Mouse (Mus musculus) heart, embryonic 13.5 days (tissue): ENCODE measurements around the gene Rabgap1l. TPM values are rescaled to one million over a fixed set of nuclear protein-coding genes. Genes with fewer than 3 reads are reported as not detected.
A peak's percentile ranks its signal among the peaks of the same experiment; 100 is the strongest.
"Not testable (repeated sequence)": the region's sequence is repeated elsewhere in the genome, so short reads cannot be mapped to it uniquely, and the experiment has no call there.

Experiments
- ATAC-seq: fragments of 200-750 bp; cut with Nextera tagmentation; 2 replicates; pipeline ENCODE4 v1.8.0; 2017; ENCODE audit warnings: moderate TSS enrichment; ENCODE audit not compliant: insufficient number of reproducible peaks, low FRiP score, low TSS enrichment; ENCODE audit errors: extremely low read depth
- H3K27ac ChIP-seq: fragments of 300-500 bp; sonication (generic); replicated peaks from 2 replicates; pipeline ENCODE4 v1.5.1; 2015; ENCODE audit warnings: moderate library complexity, mild to moderate bottlenecking, inconsistent platforms
- H3K27me3 ChIP-seq: fragments of 300-500 bp; sonication (generic); replicated peaks from 2 replicates; pipeline ENCODE4 v1.6.1; 2015; ENCODE audit warnings: mild to moderate bottlenecking, inconsistent platforms
- H3K36me3 ChIP-seq: fragments of 300-500 bp; sonication (generic); 2 replicates; pipeline ENCODE4 v1.6.1; 2015; ENCODE audit warnings: mild to moderate bottlenecking, inconsistent platforms
- H3K4me1 ChIP-seq: fragments of 300-500 bp; sonication (generic); 2 replicates; pipeline ENCODE4 v1.6.1; 2015; ENCODE audit warnings: inconsistent platforms
- H3K4me2 ChIP-seq: fragments of 300-500 bp; sonication (generic); 2 replicates; pipeline ENCODE4 v1.6.1; 2015; ENCODE audit warnings: inconsistent platforms, mild to moderate bottlenecking, moderate library complexity
- H3K4me3 ChIP-seq: fragments of 300-500 bp; sonication (generic); 2 replicates; pipeline ENCODE4 v1.5.1; 2015; ENCODE audit warnings: moderate library complexity, mild to moderate bottlenecking, inconsistent platforms
- H3K9ac ChIP-seq: fragments of 300-500 bp; sonication (generic); 2 replicates; pipeline ENCODE4 v1.6.1; 2015; ENCODE audit warnings: inconsistent platforms, mild to moderate bottlenecking, moderate library complexity
- H3K9me3 ChIP-seq: fragments of 300-500 bp; sonication (generic); 2 replicates; pipeline ENCODE4 v1.6.1; 2016; ENCODE audit warnings: inconsistent platforms
- WGBS: fragments of 180-500 bp; shearing (Covaris S2); methylation state at CpG from one replicate; pipeline ENCODE4 v1.1.7; 2015; ENCODE audit warnings: mixed read lengths; 5-methylcytosine and 5-hydroxymethylcytosine counted together
- polyA plus RNA-seq: library from polyadenylated mRNA; unstranded; fragments of >200 nt; fragmentation: Nextera tagmentation; extraction: Ambion mirVana; gene quantifications from 2 replicates; pipeline ENCODE4 v1.2.1, GENCODE M21; 2015

Rabgap1l gene
- polyA plus RNA-seq, 1 experiment from 2014 or later, result 63.6 TPM

DNA sequence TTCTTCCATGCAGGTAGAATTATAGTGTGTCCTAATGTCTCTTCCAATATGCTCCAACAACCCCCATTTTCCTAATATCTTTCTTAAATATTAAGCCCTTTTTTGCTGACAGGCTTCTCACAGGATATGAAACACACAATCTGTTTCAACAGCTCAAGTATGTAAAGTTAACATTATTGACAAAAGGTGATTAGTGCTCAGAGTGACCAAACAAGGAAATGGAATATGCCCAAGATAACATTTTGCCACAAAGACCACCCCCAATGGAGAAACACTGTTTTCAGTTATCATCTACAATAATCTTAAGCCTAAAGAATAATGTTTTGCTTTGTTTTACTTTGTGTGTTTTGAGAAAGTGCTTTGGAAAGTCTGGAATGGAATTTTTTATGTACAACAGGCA lies 328.9 kb downstream of the Rabgap1l start:
- no peaks in the 10 kb centered on the region for H3K27me3 ChIP-seq
- ATAC-seq, result no peak

GRCm38 (mm10) chr1:160460346-160460745 lies 332.7 kb downstream of the Rabgap1l start:
- H3K27me3 ChIP-seq, result no peaks in the 10 kb centered on the region
- H3K9ac ChIP-seq, result no peak overlapping the region
- no peak for ATAC-seq
- H3K4me3 ChIP-seq, result no peak overlapping the region
- no peaks in the 10 kb centered on the region for H3K36me3 ChIP-seq
- no peak overlapping the region for H3K27ac ChIP-seq
- WGBS, result 90% methylated on average over 1 of the region's 1 CpGs
- peaks cover 12% of the 10 kb centered on the region for H3K4me1 ChIP-seq
- H3K9me3 ChIP-seq, result no peaks in the 10 kb centered on the region
- no peak overlapping the region for H3K4me2 ChIP-seq

More for the DNA sequence above, 328.9 kb downstream of the Rabgap1l start:
- Histone ChIP-seq H3K4me2 (no peak overlapping the region), H3K4me3 (no peak overlapping the region), H3K4me1 (peaks cover 12% of the 10 kb centered on the region), H3K27ac (0 out of 2 replicates have a peak overlapping the region, but pooled peaks have one; percentile 33), H3K9me3 (no peaks in the 10 kb centered on the region), H3K36me3 (no peaks in the 10 kb centered on the region), H3K9ac (no peak overlapping the region)

- H3K4me1 ChIP-seq, result peaks cover 6% of the 10 kb centered on the region; the same call in 1 of the 2 replicates
- no peak overlapping the region for H3K9ac ChIP-seq
- WGBS, result 72% methylated on average over 2 of the region's 2 CpGs
- H3K9me3 ChIP-seq, result no peaks in the 10 kb centered on the region
- no peaks in the 10 kb centered on the region for H3K27me3 ChIP-seq
- no peak overlapping the region for H3K4me3 ChIP-seq
- peaks cover 3% of the 10 kb centered on the region for H3K36me3 ChIP-seq
- no peak overlapping the region for H3K4me2 ChIP-seq
- no peak for ATAC-seq
- no peak overlapping the region for H3K27ac ChIP-seq
Measured at GRCm38 (mm10) chr1:160451663-160452062, 341.3 kb downstream of the Rabgap1l start.

DNA sequence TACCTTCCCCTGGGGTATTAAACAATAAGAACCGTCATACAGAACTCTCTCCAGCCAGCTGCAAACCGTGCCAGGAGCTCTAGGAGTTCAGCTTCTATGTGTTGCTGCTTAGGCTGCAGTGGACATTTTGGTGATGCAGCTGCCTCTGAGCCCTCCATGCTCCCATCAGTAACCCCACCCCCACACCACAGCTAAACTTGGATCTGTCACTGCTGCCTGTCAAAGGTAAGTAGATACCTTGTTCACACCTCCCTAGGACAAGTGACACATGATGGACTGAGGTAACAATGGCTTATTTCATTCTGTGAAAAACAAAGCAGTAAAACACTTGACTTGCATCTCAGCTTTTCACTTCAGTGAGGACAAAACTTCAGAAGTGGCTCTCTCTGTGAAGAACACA lies 344.3 kb downstream of the Rabgap1l start:
- Histone ChIP-seq H3K27ac (peak overlapping the region; percentile 45), H3K36me3 (peaks cover 3% of the 10 kb centered on the region), H3K9me3 (no peaks in the 10 kb centered on the region), H3K4me1 (peaks cover 6% of the 10 kb centered on the region; the same call in 1 of the 2 replicates), H3K4me2 (peak overlapping the region; percentile 8; the same call in 1 of the 2 replicates), H3K4me3 (no peak overlapping the region), H3K9ac (no peak overlapping the region), H3K27me3 (no peaks in the 10 kb centered on the region)
- ATAC-seq, result peak; percentile 54
- 52% methylated on average over 2 of the region's 2 CpGs for WGBS

DNA sequence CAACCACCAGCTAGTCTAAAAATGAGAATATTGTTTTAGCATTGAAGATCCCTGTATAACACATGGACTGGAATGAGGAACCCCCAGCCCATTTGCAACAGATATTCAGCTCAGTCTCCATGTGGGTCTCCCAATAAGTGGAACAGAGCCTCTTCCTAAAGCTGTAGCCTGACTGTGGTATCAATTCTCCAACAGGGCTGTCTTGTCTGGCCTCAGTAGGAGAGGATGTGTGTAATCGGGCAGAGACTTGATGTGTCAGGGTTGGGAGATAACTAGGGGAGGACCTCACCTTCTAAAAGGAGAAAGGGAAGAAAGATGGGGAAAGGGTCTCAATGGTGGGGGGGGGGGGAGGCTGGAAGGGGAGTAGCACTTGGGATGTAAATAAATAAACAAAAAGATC lies 346.2 kb downstream of the Rabgap1l start:
- no peaks in the 10 kb centered on the region for H3K36me3 ChIP-seq

GRCm38 (mm10) chr1:160443506-160443905 lies 349.5 kb downstream of the Rabgap1l start:
- no peak overlapping the region for H3K4me3 ChIP-seq
- no peak overlapping the region for H3K4me2 ChIP-seq
- no peaks in the 10 kb centered on the region for H3K27me3 ChIP-seq
- H3K4me1 ChIP-seq, result peaks cover 8% of the 10 kb centered on the region; the same call in 1 of the 2 replicates
- WGBS, result 76% methylated on average over 1 of the region's 1 CpGs
- H3K36me3 ChIP-seq, result no peaks in the 10 kb centered on the region
- no peak overlapping the region for H3K9ac ChIP-seq
- no peak for ATAC-seq
- H3K9me3 ChIP-seq, result no peaks in the 10 kb centered on the region
- H3K27ac ChIP-seq, result no peak overlapping the region

More for the DNA sequence above, 346.2 kb downstream of the Rabgap1l start:
- no peak for ATAC-seq
- Histone ChIP-seq H3K4me3 (no peak overlapping the region), H3K27ac (no peak overlapping the region), H3K9me3 (no peaks in the 10 kb centered on the region), H3K4me1 (peaks cover 8% of the 10 kb centered on the region; the same call in 1 of the 2 replicates), H3K9ac (no peak overlapping the region), H3K27me3 (no peaks in the 10 kb centered on the region), H3K4me2 (no peak overlapping the region)
- 37% methylated on average over 1 of the region's 1 CpGs for WGBS

DNA sequence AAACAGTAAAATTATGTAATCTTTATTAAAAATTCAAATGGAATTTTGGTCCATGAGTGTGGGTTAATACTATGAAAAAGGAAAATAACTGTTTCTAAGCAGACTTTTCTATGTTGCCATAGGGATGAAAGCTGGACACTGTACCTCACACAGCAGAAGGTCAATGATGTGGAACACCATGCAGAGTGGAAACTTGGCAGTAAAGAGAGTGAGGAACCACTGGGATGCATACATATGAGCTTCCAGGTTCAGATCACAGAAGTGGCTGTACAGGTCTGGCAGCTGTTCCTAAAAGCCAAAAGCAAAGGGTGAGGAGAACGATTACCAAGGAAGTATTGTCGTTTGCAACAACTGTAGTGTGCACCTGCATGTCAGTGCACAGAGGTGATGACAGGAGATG lies 351.3 kb downstream of the Rabgap1l start:
- WGBS, result 52% methylated on average over 2 of the region's 2 CpGs
- no peak overlapping the region for H3K4me3 ChIP-seq
- ATAC-seq, result no peak
- no peak overlapping the region for H3K4me2 ChIP-seq
- H3K9me3 ChIP-seq, result no peaks in the 10 kb centered on the region
- H3K9ac ChIP-seq, result no peak overlapping the region
- H3K27me3 ChIP-seq, result no peaks in the 10 kb centered on the region
- H3K36me3 ChIP-seq, result no peaks in the 10 kb centered on the region
- H3K27ac ChIP-seq, result no peak overlapping the region
- H3K4me1 ChIP-seq, result 0 out of 2 replicates have a peak, but pooled peaks cover 4% of the 10 kb centered on the region

DNA sequence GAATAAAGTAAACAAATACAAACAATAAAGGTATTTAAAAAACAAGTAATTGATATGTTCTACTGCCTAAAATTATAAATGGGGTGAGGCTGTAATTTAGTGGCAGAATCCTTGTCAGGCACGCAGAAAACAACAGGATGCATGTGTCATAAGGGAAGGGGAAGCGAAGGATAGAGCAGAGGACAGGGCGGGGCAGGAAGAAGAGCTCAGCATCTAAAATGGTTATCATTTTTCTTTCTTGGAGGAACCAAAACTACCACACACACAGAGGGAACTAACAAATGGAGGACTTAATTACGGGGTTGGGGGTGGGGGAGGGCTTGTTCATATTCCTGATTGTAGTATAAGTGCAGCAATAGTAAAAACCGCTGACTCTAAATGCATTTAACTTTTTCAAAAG lies 351.9 kb downstream of the Rabgap1l start:
- no peaks in the 10 kb centered on the region for H3K36me3 ChIP-seq
- no peak overlapping the region for H3K9ac ChIP-seq
- H3K27ac ChIP-seq, result no peak overlapping the region
- H3K4me2 ChIP-seq, result no peak overlapping the region
- no peak for ATAC-seq
- WGBS, result 76% methylated on average over 5 of the region's 5 CpGs
- H3K4me3 ChIP-seq, result no peak overlapping the region
- H3K27me3 ChIP-seq, result no peaks in the 10 kb centered on the region
- 0 out of 2 replicates have a peak, but pooled peaks cover 4% of the 10 kb centered on the region for H3K4me1 ChIP-seq
- no peaks in the 10 kb centered on the region for H3K9me3 ChIP-seq

DNA sequence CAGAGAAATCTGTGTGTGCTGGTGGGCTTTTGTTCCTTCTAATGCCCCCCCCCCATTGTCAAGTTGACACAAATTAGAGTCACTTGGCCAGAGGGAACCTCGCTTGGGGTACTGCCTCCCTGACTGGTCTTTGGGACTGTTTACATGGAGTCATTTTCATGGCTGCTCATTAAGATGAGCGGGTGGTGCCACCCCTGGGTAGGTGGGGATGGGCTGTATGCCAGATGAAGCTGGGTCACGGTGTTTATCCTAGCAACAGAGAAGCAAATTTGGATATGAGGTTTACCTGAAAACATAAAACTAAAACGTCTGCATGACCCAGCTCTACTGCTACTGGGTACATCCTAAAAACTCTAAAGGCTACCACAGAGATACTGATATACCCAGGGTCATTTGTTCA lies 354.2 kb downstream of the Rabgap1l start:
- Histone ChIP-seq H3K9me3 (no peaks in the 10 kb centered on the region), H3K36me3 (no peaks in the 10 kb centered on the region), H3K4me2 (no peak overlapping the region), H3K4me1 (0 out of 2 replicates have a peak, but pooled peaks cover 4% of the 10 kb centered on the region), H3K27ac (no peak overlapping the region), H3K27me3 (no peaks in the 10 kb centered on the region), H3K9ac (no peak overlapping the region), H3K4me3 (no peak overlapping the region)
- WGBS, result 74% methylated on average over 4 of the region's 4 CpGs
- ATAC-seq, result no peak

DNA sequence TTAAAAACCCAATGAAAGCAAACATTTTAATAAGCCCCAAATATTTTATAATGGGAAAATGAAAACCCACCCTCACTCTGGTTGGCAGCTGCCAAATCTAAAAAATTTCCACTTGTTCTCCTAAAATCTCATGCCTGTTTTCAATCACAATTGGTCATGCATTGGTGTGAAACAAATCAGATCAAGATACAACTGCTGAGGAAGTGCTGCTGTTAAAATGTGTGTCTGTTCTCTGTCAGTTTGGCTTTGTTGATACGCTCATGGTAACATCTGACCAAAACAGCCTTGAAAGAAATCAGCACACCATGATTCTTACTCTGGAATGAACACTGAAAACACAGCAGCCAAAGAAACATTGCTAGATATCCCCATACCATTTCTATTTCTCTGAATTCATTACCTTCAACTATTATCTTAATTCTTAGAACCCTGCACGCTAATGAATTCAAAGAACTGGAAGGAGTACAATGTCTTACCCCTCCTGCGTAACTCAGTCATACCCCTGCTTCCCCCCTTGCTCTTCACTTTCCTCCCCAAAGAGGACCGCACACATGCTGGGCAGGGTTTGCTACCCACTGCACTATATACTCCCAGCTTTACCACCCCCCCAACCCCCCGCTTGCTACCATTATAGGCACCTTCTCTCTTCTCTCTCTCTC lies 375.7 kb downstream of the Rabgap1l start:
- Histone ChIP-seq H3K27ac (no peak overlapping the region), H3K4me1 (peaks cover 10% of the 10 kb centered on the region), H3K4me2 (no peak overlapping the region), H3K9me3 (no peaks in the 10 kb centered on the region), H3K27me3 (no peaks in the 10 kb centered on the region), H3K9ac (no peak overlapping the region), H3K4me3 (no peak overlapping the region), H3K36me3 (no peaks in the 10 kb centered on the region)
- WGBS, result 69% methylated on average over 5 of the region's 5 CpGs
- ATAC-seq, result no peak

DNA sequence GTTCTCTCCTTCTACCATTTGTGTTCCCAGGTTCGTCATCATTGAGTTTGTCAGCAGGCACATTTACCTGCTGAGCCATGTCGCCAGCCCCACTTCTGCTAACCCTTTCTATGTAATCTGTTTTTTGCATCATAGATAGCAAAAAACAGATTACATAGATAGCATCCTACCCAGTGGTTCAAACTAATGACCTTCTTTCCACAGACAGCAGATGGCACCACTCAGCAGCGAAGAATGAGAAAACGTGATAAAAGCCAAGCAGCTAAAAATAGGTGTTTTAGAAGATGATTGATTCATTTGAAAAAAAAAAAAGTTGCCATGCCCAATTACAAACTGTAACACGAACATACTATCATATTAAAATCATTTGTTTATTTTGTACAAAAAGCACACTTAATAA lies 382.2 kb downstream of the Rabgap1l start:
- no peak overlapping the region for H3K4me2 ChIP-seq
- H3K4me1 ChIP-seq, result peaks cover 6% of the 10 kb centered on the region; the same call in 1 of the 2 replicates
- no peaks in the 10 kb centered on the region for H3K36me3 ChIP-seq
- H3K9ac ChIP-seq, result no peak overlapping the region
- no peak overlapping the region for H3K4me3 ChIP-seq
- H3K9me3 ChIP-seq, result no peaks in the 10 kb centered on the region
- H3K27me3 ChIP-seq, result no peaks in the 10 kb centered on the region
- WGBS, result 25% methylated on average over 5 of the region's 5 CpGs
- ATAC-seq, result no peak
- no peak overlapping the region for H3K27ac ChIP-seq

DNA sequence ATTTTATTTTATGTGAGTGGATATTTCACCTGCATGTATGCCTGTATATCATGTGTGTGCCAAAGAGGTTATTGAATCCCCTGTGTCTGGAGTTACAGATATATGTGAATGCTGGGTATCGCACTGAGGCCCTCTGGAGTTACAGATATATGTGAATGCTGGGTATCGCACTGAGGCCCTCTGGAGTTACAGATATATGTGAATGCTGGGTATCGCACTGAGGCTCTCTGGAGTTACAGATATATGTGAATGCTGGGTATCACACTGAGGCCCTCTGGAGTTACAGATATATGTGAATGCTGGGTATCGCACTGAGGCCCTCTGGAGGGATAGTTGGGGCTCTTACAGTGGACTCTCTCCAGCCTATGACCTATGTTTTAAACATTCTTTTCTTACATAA lies 383.3 kb downstream of the Rabgap1l start:
- ATAC-seq, H3K4me3 ChIP-seq, H3K36me3 ChIP-seq, H3K27ac ChIP-seq, H3K27me3 ChIP-seq, H3K4me1 ChIP-seq, H3K9ac ChIP-seq, H3K4me2 ChIP-seq, H3K9me3 ChIP-seq: not testable (repeated sequence)
- 72% methylated on average over 4 of the region's 4 CpGs for WGBS
